Mouse (Mus musculus) kidney, adult 2 months (tissue): ENCODE measurements at regions not wholly inside any gene's neighbourhood (a gene's known extent, or its start where the extent isn't known, plus 50 kb on each side); places are given as distances from the start of the nearest gene placed in this dataset.

Experiments
- CTCF ChIP-seq: fragments of 200-500 bp; conservative IDR thresholded peaks from 2 replicates; pipeline ENCODE4 v1.5.1; 2011; ENCODE audit warnings: low read depth, mild to moderate bottlenecking, control low read depth, low read length, moderate library complexity, mixed read lengths; ENCODE audit not compliant: insufficient read depth, insufficient read length
- POLR2A ChIP-seq: fragments of 200-500 bp; IDR thresholded peaks from one replicate; pipeline ENCODE4 v1.6.1; 2011; ENCODE audit warnings: low read depth, low read length, control low read depth

GRCm38 (mm10) chr8:8233616-8234015 lies 427.4 kb downstream of the Efnb2 start:
- TF ChIP-seq CTCF: no peak
- no peak for TF ChIP-seq POLR2A
